Mouse (Mus musculus) spleen, postnatal 4 days (tissue): ENCODE results near the gene Commd8.
A peak's percentile ranks its signal among the peaks of the same experiment; 100 is the strongest.

Experiments
- DNase-seq, 2 experiments: peaks; one replicate each; pipeline ENCODE4 v3.0.0; 2022; ENCODE audit warnings: low spot score in 2 of 2

Commd8 gene

DNA sequence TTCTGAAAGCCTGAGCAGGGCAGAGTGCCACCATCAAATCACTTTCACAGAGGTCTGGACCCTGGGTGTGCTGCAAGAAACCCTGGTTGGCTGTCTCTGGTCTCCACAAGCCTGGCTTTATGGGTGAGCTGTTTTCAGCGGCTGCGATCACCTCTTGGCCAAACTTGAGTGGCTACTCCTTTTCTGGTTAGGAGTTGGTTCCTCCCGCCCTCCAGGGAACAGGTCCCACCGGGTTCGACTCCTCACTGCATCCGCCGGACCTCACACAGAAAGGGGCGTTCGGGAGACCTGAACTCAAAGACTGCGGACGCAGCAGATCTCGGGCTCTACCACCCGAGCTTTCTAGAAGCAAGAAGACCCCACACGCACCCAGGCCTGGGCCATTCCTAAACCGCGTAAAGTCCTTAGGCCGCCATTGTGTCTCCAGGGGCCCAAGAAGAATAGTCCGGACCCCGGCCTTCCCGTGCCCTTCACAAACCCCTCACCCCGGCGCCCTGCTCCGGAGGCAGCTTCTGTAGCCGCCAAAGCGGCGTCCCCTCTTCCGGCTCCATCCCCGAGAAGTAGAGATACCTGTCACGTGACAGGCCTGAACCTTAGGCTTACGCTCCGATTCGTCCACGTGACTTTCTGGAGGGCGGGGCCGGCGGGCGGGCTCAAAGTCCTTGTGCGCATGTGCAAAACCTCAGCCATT lies at the start of gene Commd8:
Commd8 (minus strand) TSS at position 596 of the 691 bp plus-strand sequence.
- DNase-seq, result peak; percentile 95 to 97

DNA sequence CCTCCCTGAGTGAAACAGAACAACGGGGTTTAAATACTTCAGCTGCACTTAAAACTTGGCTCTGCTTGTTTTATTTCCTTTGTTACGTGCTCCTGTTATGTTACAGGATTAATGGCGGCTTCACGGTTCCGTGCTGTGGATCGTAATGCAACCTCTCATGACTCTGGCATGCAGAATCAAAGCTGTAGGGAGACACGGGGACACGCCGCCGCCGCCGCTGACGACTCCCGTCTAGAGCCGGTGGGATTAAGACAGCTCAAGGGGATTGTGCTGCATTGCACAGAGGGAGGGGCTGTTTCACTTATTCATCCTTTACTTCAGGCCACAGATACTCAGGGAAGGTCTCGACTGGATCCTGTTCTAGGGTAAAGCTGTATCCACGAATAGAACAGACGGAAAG lies 43.8 kb upstream of the Commd8 start:
- no peak for DNase-seq

GRCm38 (mm10) chr5:72210812-72211139 lies 42.8 kb upstream of the Commd8 start:
- DNase-seq, result no peak

GRCm38 (mm10) chr5:72210123-72210811 lies 42.3 kb upstream of the Commd8 start:
- no peak for DNase-seq

DNA sequence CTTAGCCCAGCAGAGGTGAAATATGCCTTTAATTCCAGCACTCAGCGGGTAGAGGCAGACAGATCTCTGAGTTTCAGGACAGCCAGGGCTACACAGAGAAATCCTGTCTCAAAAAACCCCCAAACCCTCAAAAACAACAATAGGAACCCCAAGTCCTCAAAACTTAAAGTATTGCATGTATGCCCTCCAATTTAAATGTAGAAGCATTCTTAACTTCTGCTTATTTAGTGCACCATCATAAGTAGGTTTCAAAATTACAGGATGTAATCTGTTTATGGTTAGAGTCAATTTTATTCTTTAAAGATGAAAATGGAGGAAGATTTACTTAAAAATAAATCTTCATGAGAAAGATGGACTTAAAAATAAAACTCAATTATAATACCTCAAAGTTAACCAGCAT lies 40.5 kb upstream of the Commd8 start:
- DNase-seq, result no peak

DNA sequence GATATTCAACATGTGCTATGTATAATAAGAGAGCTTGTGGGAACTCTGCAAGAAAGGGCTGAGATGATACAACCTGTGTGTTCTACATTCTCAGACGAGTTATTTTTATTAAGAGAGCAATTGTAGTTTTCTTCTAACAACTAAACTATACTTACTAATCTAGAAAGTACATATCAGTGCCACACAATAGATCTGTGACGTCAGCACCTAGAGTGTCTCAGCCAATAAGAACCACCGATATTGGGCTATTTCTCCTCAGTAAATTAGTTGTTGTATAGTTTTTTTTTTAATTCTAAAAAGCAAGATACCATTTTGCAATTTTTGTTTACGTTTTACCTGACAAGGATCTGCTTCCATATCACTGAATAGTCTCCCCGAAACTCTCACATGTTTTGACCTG lies 37.3 kb upstream of the Commd8 start:
- no peak for DNase-seq

- DNase-seq, result no peak
Observed at GRCm38 (mm10) chr5:72204507-72204906, 36.5 kb upstream of the Commd8 start.

- DNase-seq, result no peak
Observed at GRCm38 (mm10) chr5:72203734-72204073, 35.7 kb upstream of the Commd8 start.

GRCm38 (mm10) chr5:72203028-72203733 lies 35.2 kb upstream of the Commd8 start:
- DNase-seq, result peak; percentile 91 to 93

- peak in 1 of 2 experiments; percentile 34 for DNase-seq
Observed at GRCm38 (mm10) chr5:72202016-72202415, 34.0 kb upstream of the Commd8 start.

DNA sequence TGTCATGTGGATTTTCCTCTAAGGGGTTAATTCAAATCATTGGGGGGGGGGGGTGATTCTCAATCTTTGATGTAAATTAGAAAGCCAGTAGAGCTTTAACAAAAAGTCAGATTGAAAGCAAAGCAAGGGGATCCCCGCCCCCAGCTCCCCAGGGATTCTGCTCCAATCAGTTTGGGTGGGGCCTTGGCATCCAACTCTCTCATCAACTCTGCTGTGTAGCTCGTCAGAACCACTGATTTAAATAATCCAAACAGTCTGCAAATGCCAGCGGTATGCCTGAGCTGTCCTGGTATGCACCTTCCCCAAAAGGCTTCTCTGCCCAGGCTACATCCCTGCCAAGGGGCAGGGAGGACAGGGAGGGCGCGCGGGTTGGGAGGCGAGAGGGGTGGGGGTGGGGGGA lies 33.6 kb upstream of the Commd8 start:
- DNase-seq, result no peak

DNA sequence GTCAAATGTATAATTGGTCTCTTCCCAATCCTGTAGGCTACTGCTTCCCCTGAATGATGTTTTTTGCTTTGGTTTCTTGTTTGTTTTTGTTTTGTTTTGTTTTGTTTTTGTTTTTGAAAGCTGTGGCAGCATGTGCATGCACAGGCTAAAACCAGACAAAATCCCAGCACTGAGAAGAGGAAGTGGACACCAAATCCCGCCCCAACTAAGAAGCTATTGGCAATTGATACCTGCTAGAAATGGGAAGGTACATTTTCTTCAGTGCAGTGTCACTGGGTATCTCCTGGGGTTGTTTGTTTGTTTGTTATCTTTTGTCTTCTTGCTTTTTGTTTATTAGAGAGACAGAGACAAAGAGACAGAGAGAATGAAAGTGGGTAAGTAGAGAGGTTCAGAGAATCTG lies 27.5 kb upstream of the Commd8 start:
- DNase-seq, result peak in 1 of 2 experiments; percentile 3

GRCm38 (mm10) chr5:72191932-72192331 lies 23.9 kb upstream of the Commd8 start:
- peak in 1 of 2 experiments; percentile 35 for DNase-seq

DNA sequence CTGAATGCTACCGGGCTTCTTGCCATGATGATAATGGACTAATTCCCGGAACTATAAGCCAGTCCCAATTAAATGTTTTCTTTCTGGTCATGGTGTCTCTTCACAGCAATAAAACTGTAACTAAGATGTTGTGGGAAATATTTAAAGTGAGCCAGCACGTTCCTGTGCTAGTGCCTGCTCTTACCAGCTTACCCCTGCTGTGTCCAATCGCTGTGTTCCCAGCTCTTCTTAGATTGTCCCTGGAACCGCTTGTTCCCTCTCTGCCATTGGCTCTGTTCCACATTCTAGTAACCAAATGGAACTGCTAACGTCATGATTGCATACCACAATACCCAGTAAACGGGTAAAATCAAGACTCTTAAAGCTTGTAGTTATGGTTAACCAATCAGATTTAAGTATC lies 23.2 kb upstream of the Commd8 start:
- peak in 1 of 2 experiments; percentile 23 for DNase-seq

- peak in 1 of 2 experiments; percentile 65 for DNase-seq
Observed at GRCm38 (mm10) chr5:72184437-72185100, 16.6 kb upstream of the Commd8 start.

- peak; percentile 72 to 77 for DNase-seq
Observed at GRCm38 (mm10) chr5:72183929-72184328, 15.9 kb upstream of the Commd8 start.

- peak; percentile 55 to 75 for DNase-seq
Observed at GRCm38 (mm10) chr5:72182804-72183203, 14.8 kb upstream of the Commd8 start.

DNA sequence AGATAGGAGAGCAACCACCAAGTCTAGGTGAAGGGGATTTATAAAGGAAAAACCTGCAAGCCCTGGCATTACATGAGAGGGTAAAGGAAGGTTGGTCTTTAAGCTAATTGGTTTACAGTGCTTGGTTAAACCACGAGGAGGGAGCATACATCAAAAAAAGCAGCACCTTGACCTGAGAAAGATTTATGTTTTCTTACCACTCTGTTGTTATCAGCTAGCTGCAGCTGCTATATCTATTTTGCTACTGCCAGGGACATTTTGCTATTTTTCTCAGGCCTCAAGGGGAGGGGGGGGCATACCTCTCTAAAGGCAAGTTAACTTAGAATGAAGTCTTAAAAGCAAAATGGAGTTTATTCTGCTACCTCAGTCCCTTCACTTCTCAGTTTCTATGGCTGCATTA lies 13.2 kb upstream of the Commd8 start:
- no peak for DNase-seq

- DNase-seq, result no peak
Observed at GRCm38 (mm10) chr5:72175530-72175929, 7.5 kb upstream of the Commd8 start.

GRCm38 (mm10) chr5:72175050-72175449 lies 7.1 kb upstream of the Commd8 start:
- no peak for DNase-seq

GRCm38 (mm10) chr5:72173521-72173920 lies 5.5 kb upstream of the Commd8 start:
- DNase-seq, result no peak

GRCm38 (mm10) chr5:72172675-72173074 lies 4.7 kb upstream of the Commd8 start:
- DNase-seq, result peak; percentile 35 to 73
